Mouse (Mus musculus) intestine, embryonic 16.5 days (tissue): Measurements from ENCODE around the gene Opcml. TPM values are rescaled to one million over a fixed set of nuclear protein-coding genes. Genes with fewer than 3 reads are reported as not detected.

Experiments used
- ATAC-seq: fragments of 200-750 bp; cut with Nextera tagmentation; 2 replicates; pipeline ENCODE4 v1.8.0; 2017; ENCODE audit warnings: moderate TSS enrichment, moderate library complexity
- H3K27ac ChIP-seq: fragments of 300-500 bp; sonication (generic); 2 replicates; pipeline ENCODE4 v1.5.1; 2014; ENCODE audit warnings: mild to moderate bottlenecking, low read length
- H3K27me3 ChIP-seq: fragments of 300-500 bp; sonication (generic); replicated peaks from 2 replicates; pipeline ENCODE4 v1.6.1; 2014; ENCODE audit warnings: low read length, control low read depth, mixed read lengths; ENCODE audit not compliant: control insufficient read depth, insufficient read depth
- H3K36me3 ChIP-seq: fragments of 300-500 bp; sonication (generic); 2 replicates; pipeline ENCODE4 v1.6.1; 2014; ENCODE audit warnings: low read length, control low read depth; ENCODE audit not compliant: control insufficient read depth, insufficient read depth
- H3K4me1 ChIP-seq: fragments of 300-500 bp; sonication (generic); 2 replicates; pipeline ENCODE4 v1.6.1; 2014; ENCODE audit warnings: low read length, control low read depth, mixed read lengths; ENCODE audit not compliant: control insufficient read depth, insufficient read depth
- H3K4me2 ChIP-seq: fragments of 300-500 bp; sonication (generic); 2 replicates; pipeline ENCODE4 v1.6.1; 2014; ENCODE audit warnings: low read depth, low read length, control low read depth
- H3K4me3 ChIP-seq: fragments of 300-500 bp; sonication (generic); 2 replicates; pipeline ENCODE4 v1.5.1; 2014; ENCODE audit warnings: mild to moderate bottlenecking, low read length
- H3K9ac ChIP-seq: fragments of 300-500 bp; sonication (generic); 2 replicates; pipeline ENCODE4 v1.6.1; 2014; ENCODE audit warnings: low read depth, low read length
- H3K9me3 ChIP-seq: fragments of 300-500 bp; sonication (generic); 2 replicates; pipeline ENCODE4 v1.6.1; 2016; ENCODE audit warnings: low read length, control low read depth; ENCODE audit not compliant: control insufficient read depth
- WGBS: fragments of 180-500 bp; shearing (Covaris S2); extraction: QIAGEN DNeasy Blood & Tissue Kit; methylation state at CpG from one replicate; pipeline ENCODE4 v1.1.7; 2014; 5-methylcytosine and 5-hydroxymethylcytosine counted together
- polyA plus RNA-seq: library from polyadenylated mRNA; unstranded; fragments of >200 nt; fragmentation: Nextera tagmentation; extraction: Ambion mirVana; gene quantifications from 2 replicates; pipeline ENCODE4 v1.2.1, GENCODE M21; 2015

Opcml gene
- polyA plus RNA-seq, 1 experiment from 2014 or later: 3.1 TPM

DNA sequence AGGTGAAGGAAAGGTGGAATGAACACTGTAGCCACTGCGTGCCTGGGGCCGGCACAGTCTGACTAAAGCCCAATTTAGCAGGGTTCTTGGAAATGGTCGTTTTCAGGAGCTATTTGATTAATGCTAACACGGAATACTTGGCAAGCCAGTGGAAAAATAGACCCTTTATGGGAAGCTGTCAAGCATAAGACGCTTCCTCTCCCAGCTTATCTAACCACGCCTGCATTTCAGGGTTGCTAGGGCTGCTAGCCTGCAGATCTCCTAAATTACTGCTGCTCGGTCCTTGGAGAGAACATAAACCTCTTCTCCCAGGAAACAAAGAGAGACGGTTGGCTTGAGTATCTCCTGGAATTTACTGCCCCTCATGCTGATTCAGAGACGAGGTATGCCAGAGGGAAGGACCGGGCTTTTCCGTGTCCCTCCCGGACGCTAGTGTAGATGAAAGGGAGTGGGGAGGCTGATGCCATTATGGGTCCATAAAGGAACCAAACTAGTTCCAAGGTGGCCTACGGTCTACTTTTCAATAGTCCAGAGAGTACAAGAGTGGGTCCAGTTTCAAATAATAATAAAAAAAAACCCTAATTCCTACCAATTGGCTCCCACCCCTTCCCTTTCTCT, 772.6 kb downstream of the Opcml start:
- H3K4me3 ChIP-seq: peak overlapping the region; percentile 7; the same call in 1 of the 2 replicates
- H3K9ac ChIP-seq: no peak overlapping the region
- H3K27me3 ChIP-seq: no peaks in the 10 kb centered on the region
- no peaks in the 10 kb centered on the region for H3K36me3 ChIP-seq
- peaks cover 6% of the 10 kb centered on the region for H3K4me1 ChIP-seq
- no peaks in the 10 kb centered on the region for H3K9me3 ChIP-seq
- no peak overlapping the region for H3K27ac ChIP-seq
- WGBS: 23% methylated on average over 14 of the region's 14 CpGs
- peak overlapping the region; percentile 30; the same call in 1 of the 2 replicates for H3K4me2 ChIP-seq
- peak; percentile 75 for ATAC-seq

DNA sequence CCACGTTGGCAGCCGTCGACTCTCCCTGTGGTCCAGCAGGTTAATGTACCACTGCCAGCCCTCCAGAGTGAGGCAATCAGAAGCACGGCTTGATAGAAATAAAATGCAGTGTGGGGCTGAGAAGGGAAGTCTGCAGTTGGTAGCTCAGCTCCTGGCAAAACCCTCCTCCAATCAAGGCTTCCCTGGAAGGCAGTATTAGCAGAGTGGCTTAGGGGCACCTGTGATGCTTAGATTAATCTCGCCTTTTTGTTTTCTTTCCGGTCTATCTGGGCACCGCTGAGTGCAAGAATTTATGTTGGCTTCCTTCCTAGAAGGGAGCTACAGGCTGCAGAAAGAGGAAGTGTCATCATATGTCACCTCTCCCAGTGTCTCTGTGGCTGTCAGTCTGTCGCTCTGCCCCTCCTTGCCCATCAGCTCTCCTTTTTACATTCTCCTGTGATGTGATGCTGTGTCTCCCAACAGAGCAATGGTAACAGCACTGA, 778.5 kb downstream of the Opcml start:
- Histone ChIP-seq H3K27ac (no peak overlapping the region), H3K9me3 (no peaks in the 10 kb centered on the region), H3K4me3 (no peak overlapping the region), H3K9ac (no peak overlapping the region), H3K27me3 (no peaks in the 10 kb centered on the region), H3K4me2 (no peak overlapping the region), H3K36me3 (no peaks in the 10 kb centered on the region), H3K4me1 (0 out of 2 replicates have a peak, but pooled peaks cover 4% of the 10 kb centered on the region)
- ATAC-seq: no peak; the same call in 1 of the 2 replicates
- WGBS: 31% methylated on average over 8 of the region's 8 CpGs

DNA sequence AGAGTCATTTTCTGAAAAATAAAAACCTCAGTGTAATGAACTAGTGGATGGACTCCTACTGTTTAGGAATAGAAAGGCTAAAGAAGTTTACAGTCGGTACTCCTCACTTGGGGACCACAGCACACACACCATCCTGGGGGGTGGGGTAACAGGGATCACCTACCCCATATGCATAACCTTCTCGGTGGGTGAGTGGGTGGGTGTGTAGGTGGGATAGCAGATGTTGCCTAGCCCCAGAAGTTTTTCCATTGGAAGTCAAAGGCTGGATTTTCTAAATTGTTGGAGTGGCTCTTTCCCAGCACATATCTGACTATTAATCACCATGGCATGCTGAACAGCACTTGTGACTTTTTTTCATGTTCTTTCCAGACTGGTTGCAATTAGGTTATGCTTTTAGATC, 779.2 kb downstream of the Opcml start:
- ATAC-seq: no peak
- H3K4me3 ChIP-seq: no peak overlapping the region
- no peak overlapping the region for H3K4me2 ChIP-seq
- H3K36me3 ChIP-seq: no peaks in the 10 kb centered on the region
- 0 out of 2 replicates have a peak, but pooled peaks cover 4% of the 10 kb centered on the region for H3K4me1 ChIP-seq
- no peaks in the 10 kb centered on the region for H3K9me3 ChIP-seq
- no peaks in the 10 kb centered on the region for H3K27me3 ChIP-seq
- H3K27ac ChIP-seq: no peak overlapping the region
- WGBS: 54% methylated on average over 2 of the region's 2 CpGs
- H3K9ac ChIP-seq: no peak overlapping the region

DNA sequence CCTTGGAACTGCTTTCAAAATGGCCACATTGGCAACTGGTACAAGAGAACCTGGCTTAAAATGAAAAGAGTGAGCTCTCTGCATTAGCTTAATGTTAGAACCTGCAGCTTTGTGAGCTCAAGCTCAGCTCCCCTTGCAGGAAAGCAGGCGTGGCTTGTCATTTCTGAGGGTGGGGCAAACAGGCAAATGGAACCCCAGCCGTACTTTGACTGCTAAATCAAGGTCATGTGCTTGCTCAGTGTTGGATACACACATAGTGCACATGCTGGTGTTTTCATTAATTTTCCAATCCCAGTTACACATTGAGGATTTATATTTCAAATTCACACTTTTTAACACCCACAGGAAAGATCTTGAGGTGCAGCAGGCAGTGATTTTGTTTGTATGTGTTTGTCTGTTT, 781.1 kb downstream of the Opcml start:
- Histone ChIP-seq H3K9ac (no peak overlapping the region), H3K4me1 (0 out of 2 replicates have a peak, but pooled peaks cover 4% of the 10 kb centered on the region), H3K27ac (no peak overlapping the region), H3K4me3 (no peak overlapping the region), H3K4me2 (no peak overlapping the region), H3K27me3 (no peaks in the 10 kb centered on the region), H3K9me3 (no peaks in the 10 kb centered on the region), H3K36me3 (no peaks in the 10 kb centered on the region)
- peak; percentile 86 for ATAC-seq
- 50% methylated on average over 2 of the region's 2 CpGs for whole genome bisulfite sequencing

DNA sequence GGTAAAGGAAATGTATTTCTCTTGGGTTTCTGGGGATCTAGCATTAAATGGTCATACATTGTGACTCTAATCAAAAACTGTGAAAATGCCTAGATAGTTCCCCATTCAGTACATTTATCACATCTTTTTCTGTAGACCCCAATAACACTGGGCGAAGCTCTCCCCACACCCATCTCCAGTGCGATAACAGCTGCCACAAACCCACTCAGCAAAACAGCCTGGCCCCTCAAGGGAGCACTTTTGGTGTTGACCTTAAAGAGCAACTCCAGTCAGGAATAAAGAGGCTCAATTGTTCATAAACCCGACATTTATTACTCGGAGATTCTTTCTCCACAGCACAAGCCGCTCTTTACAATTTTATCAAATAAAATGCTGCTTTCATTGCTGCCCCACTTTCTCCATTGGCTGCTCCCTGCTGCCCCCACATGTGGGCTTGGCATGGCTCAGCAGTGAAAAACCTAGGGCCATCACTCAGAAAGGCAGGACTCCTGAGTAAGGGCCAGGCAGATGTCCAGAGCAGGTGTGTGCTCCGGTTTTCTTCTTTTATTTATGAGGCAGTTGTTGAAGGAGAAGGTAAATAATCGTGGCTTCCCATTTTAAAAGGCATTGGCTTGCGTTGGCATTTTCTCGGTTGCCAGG, 781.7 kb downstream of the Opcml start:
- ATAC-seq: peak; percentile 67
- 52% methylated on average over 9 of the region's 9 CpGs for WGBS
- no peak overlapping the region for H3K9ac ChIP-seq

DNA sequence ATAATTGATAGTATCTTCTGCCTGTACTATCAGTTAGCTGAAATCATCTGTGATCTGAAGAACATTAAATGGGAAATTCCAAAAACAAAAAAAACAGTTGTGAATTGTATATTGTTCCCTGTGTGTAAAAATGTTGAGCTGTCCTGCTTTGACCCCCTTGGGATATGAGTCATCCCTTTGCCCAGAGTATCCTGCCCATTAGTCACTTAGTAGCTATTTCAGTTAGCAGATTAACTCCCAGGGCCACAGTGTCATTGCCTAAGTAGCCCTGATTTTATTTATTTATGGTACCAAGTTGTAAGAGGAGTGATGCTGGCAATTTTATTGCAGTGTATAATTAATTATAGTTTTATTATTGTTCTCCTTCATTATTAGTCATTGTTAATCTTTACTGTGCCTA, 788.2 kb downstream of the Opcml start:
- no peaks in the 10 kb centered on the region for H3K9me3 ChIP-seq
- H3K4me1 ChIP-seq: no peaks in the 10 kb centered on the region
- H3K27me3 ChIP-seq: no peaks in the 10 kb centered on the region
- H3K4me3 ChIP-seq: no peak overlapping the region
- ATAC-seq: no peak
- H3K4me2 ChIP-seq: no peak overlapping the region
- H3K27ac ChIP-seq: no peak overlapping the region
- no peaks in the 10 kb centered on the region for H3K36me3 ChIP-seq
- H3K9ac ChIP-seq: no peak overlapping the region

More for the DNA sequence above, 781.7 kb downstream of the Opcml start:
- Histone ChIP-seq H3K4me2 (no peak overlapping the region), H3K4me3 (no peak overlapping the region), H3K27me3 (no peaks in the 10 kb centered on the region), H3K4me1 (0 out of 2 replicates have a peak, but pooled peaks cover 4% of the 10 kb centered on the region), H3K9me3 (no peaks in the 10 kb centered on the region), H3K27ac (peak overlapping the region; percentile 13; the same call in 1 of the 2 replicates), H3K36me3 (no peaks in the 10 kb centered on the region)

DNA sequence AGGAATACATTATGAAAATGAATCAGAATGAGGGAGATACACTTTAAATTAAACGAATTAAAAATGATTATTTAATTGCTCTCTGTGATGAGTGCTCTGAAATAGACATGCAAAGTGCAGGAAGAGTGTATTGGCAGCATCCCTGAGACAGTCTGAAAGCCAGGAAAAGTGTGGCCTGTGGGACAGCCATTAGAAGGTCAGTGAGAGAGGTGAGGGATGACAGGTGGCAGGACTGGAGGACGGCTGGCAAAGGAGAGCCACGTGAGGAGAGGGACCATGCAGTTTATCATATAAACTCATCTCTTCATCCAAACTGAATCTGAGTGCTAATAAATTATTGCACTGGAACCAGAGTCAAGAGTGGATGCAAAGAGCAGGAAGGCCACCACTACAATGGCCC, 796.7 kb downstream of the Opcml start:
- no peak overlapping the region for H3K27ac ChIP-seq
- H3K9me3 ChIP-seq: no peaks in the 10 kb centered on the region
- H3K36me3 ChIP-seq: no peaks in the 10 kb centered on the region
- WGBS: 73% methylated on average over 3 of the region's 3 CpGs
- H3K9ac ChIP-seq: no peak overlapping the region
- no peak for ATAC-seq
- H3K4me1 ChIP-seq: no peaks in the 10 kb centered on the region
- H3K27me3 ChIP-seq: no peaks in the 10 kb centered on the region
- H3K4me3 ChIP-seq: no peak overlapping the region
- H3K4me2 ChIP-seq: no peak overlapping the region

DNA sequence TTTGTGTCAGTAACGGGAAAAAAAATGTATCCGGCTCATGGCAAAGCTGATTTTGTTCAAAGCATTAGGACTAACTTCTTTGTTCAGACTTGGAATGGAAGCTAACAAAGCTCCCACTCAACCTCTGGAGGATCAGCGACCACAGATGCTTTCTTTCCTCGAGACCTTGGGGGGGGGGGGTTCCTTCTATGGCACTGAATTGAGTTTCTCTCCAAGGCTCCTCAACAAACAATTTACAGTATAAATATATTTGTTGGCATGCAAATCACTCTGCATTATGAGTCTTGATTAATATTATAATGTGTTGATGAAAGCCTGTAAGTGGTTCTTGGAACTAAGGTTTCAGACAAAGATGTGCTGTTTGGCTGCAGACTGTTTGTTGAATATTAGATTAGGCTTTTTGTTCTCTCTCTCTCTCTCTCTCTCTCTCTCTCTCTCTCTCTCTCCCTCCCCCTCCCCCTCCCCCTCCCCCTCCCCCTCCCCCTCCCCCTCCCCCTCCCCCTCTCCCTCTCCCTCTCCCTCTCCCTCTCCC, 797.3 kb downstream of the Opcml start:
- ATAC-seq: no peak
- Histone ChIP-seq H3K9me3 (no peaks in the 10 kb centered on the region), H3K27ac (no peak overlapping the region), H3K36me3 (no peaks in the 10 kb centered on the region), H3K4me3 (no peak overlapping the region), H3K9ac (no peak overlapping the region), H3K4me2 (no peak overlapping the region), H3K27me3 (no peaks in the 10 kb centered on the region), H3K4me1 (no peaks in the 10 kb centered on the region)
- 78% methylated on average over 4 of the region's 4 CpGs for WGBS

DNA sequence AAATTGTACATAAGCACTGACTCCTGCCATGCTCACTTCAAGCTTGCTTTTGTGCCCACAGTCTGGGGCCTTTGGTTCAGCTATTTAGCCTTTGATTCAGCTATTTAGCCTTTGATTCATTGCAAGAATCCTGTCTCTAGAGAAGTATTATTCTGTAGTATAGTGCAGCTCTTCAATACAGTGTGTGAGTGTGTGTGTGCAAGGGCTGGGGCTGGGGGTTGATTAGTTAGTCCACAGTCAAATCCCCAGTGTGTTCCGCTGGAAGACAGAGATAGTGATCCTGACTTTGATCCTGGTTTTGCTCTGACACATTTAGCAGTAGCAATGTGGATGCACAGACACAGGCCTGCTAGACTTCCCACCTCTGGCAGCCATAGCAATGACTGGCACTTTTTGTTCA, 797.9 kb downstream of the Opcml start:
- Histone ChIP-seq H3K4me1 (no peaks in the 10 kb centered on the region), H3K27me3 (no peaks in the 10 kb centered on the region), H3K9me3 (no peaks in the 10 kb centered on the region), H3K4me2 (no peak overlapping the region), H3K27ac (no peak overlapping the region), H3K36me3 (no peaks in the 10 kb centered on the region), H3K4me3 (no peak overlapping the region), H3K9ac (no peak overlapping the region)
- 90% methylated on average over 1 of the region's 1 CpGs for WGBS
- no peak for ATAC-seq
